Mouse (Mus musculus): ENCODE measurements around the gene Chst15. TPM values are rescaled to one million over a fixed set of nuclear protein-coding genes. Genes with fewer than 3 reads are reported as not detected.
A peak's percentile ranks its signal among the peaks of the same experiment; 100 is the strongest.

Gene Chst15
- polyA plus RNA-seq (2011; ENCODE audit: insufficient read depth, insufficient read length, low replicate concordance, missing spikeins), result 14.3 and 34.6 TPM in 2 replicates

GRCm38 (mm10) chr7:132317036-132317541, at the start of gene Chst15:
TSS of gene Chst15 (minus strand) at chr7:132317228.
- under 1% methylated on average over 34 of the region's 34 CpGs for WGBS
- H3K4me1 ChIP-seq (ENCODE audit: control insufficient read depth, insufficient read depth, low read length), result peaks cover 10% of the 10 kb centered on the region; the same call in 1 of the 2 replicates
- H3K4me3 ChIP-seq (replicated peaks; ENCODE audit: control insufficient read depth, low read depth, low read length), result peak within 1 kb of the TSS; percentile 91
- peak within 1 kb of the TSS; percentile 98 for H3K27ac ChIP-seq (ENCODE audit: control insufficient read depth, insufficient read depth, low read depth, low read length, poor library complexity)
- TF ChIP-seq POLR2A (IDR thresholded peaks at IDR 0.05; ENCODE audit: borderline replicate concordance, control insufficient read depth, low read depth, low read length) (peak; percentile 65; the same call in 1 of the 2 replicates), CTCF (IDR thresholded peaks at IDR 0.05; ENCODE audit: control insufficient read depth, insufficient read depth, low read length) (no peak)

GRCm38 (mm10) chr7:132365703-132366384, 48.8 kb upstream of the Chst15 start:
- no peak for TF ChIP-seq CTCF (IDR thresholded peaks at IDR 0.05; ENCODE audit: control insufficient read depth, insufficient read depth, low read length)
- no peak for TF ChIP-seq POLR2A (IDR thresholded peaks at IDR 0.05; ENCODE audit: borderline replicate concordance, control insufficient read depth, low read depth, low read length)
- peaks cover 12% of the 10 kb centered on the region for H3K4me1 ChIP-seq (ENCODE audit: control insufficient read depth, insufficient read depth, low read length)
- H3K27ac ChIP-seq (ENCODE audit: control insufficient read depth, insufficient read depth, low read depth, low read length, poor library complexity), result peak overlapping the region; percentile 46; the same call in 1 of the 2 replicates
- 9% methylated on average over 5 of the region's 5 CpGs for WGBS
- peak overlapping the region; percentile 52 for H3K4me3 ChIP-seq (replicated peaks; ENCODE audit: control insufficient read depth, low read depth, low read length)

GRCm38 (mm10) chr7:132365111-132365510, 48.1 kb upstream of the Chst15 start:
- H3K4me3 ChIP-seq (replicated peaks; ENCODE audit: control insufficient read depth, low read depth, low read length), result peak overlapping the region; percentile 52
- peak overlapping the region; percentile 46; the same call in 1 of the 2 replicates for H3K27ac ChIP-seq (ENCODE audit: control insufficient read depth, insufficient read depth, low read depth, low read length, poor library complexity)
- H3K4me1 ChIP-seq (ENCODE audit: control insufficient read depth, insufficient read depth, low read length), result peaks cover 14% of the 10 kb centered on the region
- TF ChIP-seq POLR2A (IDR thresholded peaks at IDR 0.05; ENCODE audit: borderline replicate concordance, control insufficient read depth, low read depth, low read length) (no peak), CTCF (IDR thresholded peaks at IDR 0.05; ENCODE audit: control insufficient read depth, insufficient read depth, low read length) (no peak)
- WGBS, result 30% methylated on average over 5 of the region's 5 CpGs

GRCm38 (mm10) chr7:132364506-132364905, 47.5 kb upstream of the Chst15 start:
- TF ChIP-seq POLR2A (IDR thresholded peaks at IDR 0.05; ENCODE audit: borderline replicate concordance, control insufficient read depth, low read depth, low read length) (no peak), CTCF (IDR thresholded peaks at IDR 0.05; ENCODE audit: control insufficient read depth, insufficient read depth, low read length) (no peak)
- peaks cover 14% of the 10 kb centered on the region for H3K4me1 ChIP-seq (ENCODE audit: control insufficient read depth, insufficient read depth, low read length)
- H3K4me3 ChIP-seq (replicated peaks; ENCODE audit: control insufficient read depth, low read depth, low read length), result peak overlapping the region; percentile 53
- 23% methylated on average over 5 of the region's 5 CpGs for WGBS
- peak overlapping the region; percentile 42 for H3K27ac ChIP-seq (ENCODE audit: control insufficient read depth, insufficient read depth, low read depth, low read length, poor library complexity)

GRCm38 (mm10) chr7:132360336-132360735, 43.3 kb upstream of the Chst15 start:
- Histone ChIP-seq H3K27ac (ENCODE audit: control insufficient read depth, insufficient read depth, low read depth, low read length, poor library complexity) (no peak overlapping the region), H3K4me1 (ENCODE audit: control insufficient read depth, insufficient read depth, low read length) (peaks cover 22% of the 10 kb centered on the region), H3K4me3 (replicated peaks; ENCODE audit: control insufficient read depth, low read depth, low read length) (no peak overlapping the region)
- WGBS, result 27% methylated on average over 4 of the region's 4 CpGs
- TF ChIP-seq POLR2A (IDR thresholded peaks at IDR 0.05; ENCODE audit: borderline replicate concordance, control insufficient read depth, low read depth, low read length) (no peak), CTCF (IDR thresholded peaks at IDR 0.05; ENCODE audit: control insufficient read depth, insufficient read depth, low read length) (no peak)

GRCm38 (mm10) chr7:132358709-132359108, 41.7 kb upstream of the Chst15 start:
- 4% methylated on average over 4 of the region's 4 CpGs for WGBS
- no peak for TF ChIP-seq CTCF (IDR thresholded peaks at IDR 0.05; ENCODE audit: control insufficient read depth, insufficient read depth, low read length)
- TF ChIP-seq POLR2A (IDR thresholded peaks at IDR 0.05; ENCODE audit: borderline replicate concordance, control insufficient read depth, low read depth, low read length), result no peak
- Histone ChIP-seq H3K4me3 (replicated peaks; ENCODE audit: control insufficient read depth, low read depth, low read length) (no peak overlapping the region), H3K27ac (ENCODE audit: control insufficient read depth, insufficient read depth, low read depth, low read length, poor library complexity) (peak overlapping the region; percentile 76), H3K4me1 (ENCODE audit: control insufficient read depth, insufficient read depth, low read length) (peaks cover 15% of the 10 kb centered on the region)

GRCm38 (mm10) chr7:132358250-132358649, 41.2 kb upstream of the Chst15 start:
- WGBS, result 38% methylated on average over 3 of the region's 3 CpGs
- H3K4me1 ChIP-seq (ENCODE audit: control insufficient read depth, insufficient read depth, low read length), result peaks cover 15% of the 10 kb centered on the region
- TF ChIP-seq POLR2A (IDR thresholded peaks at IDR 0.05; ENCODE audit: borderline replicate concordance, control insufficient read depth, low read depth, low read length) (no peak), CTCF (IDR thresholded peaks at IDR 0.05; ENCODE audit: control insufficient read depth, insufficient read depth, low read length) (no peak)
- no peak overlapping the region for H3K4me3 ChIP-seq (replicated peaks; ENCODE audit: control insufficient read depth, low read depth, low read length)
- peak overlapping the region; percentile 76 for H3K27ac ChIP-seq (ENCODE audit: control insufficient read depth, insufficient read depth, low read depth, low read length, poor library complexity)

- Histone ChIP-seq H3K27ac (ENCODE audit: control insufficient read depth, insufficient read depth, low read depth, low read length, poor library complexity) (no peak overlapping the region), H3K4me3 (replicated peaks; ENCODE audit: control insufficient read depth, low read depth, low read length) (no peak overlapping the region), H3K4me1 (ENCODE audit: control insufficient read depth, insufficient read depth, low read length) (peaks cover 15% of the 10 kb centered on the region)
- no peak for TF ChIP-seq CTCF (IDR thresholded peaks at IDR 0.05; ENCODE audit: control insufficient read depth, insufficient read depth, low read length)
- no peak for TF ChIP-seq POLR2A (IDR thresholded peaks at IDR 0.05; ENCODE audit: borderline replicate concordance, control insufficient read depth, low read depth, low read length)
- WGBS, result 75% methylated on average over 3 of the region's 3 CpGs
Observed at GRCm38 (mm10) chr7:132357841-132358237, 40.8 kb upstream of the Chst15 start.

All from bone marrow, adult 2 months (tissue).